Mouse (Mus musculus): ENCODE data around the gene Slit1.

GRCm38 (mm10) chr19:41597170-41597894 is 146.1 kb downstream of the Slit1 start:
- TF ChIP-seq POLR2A (IDR thresholded peaks at IDR 0.05; ENCODE audit: borderline replicate concordance, control insufficient read depth, low read depth, low read length) (no peak), CTCF (IDR thresholded peaks at IDR 0.05; ENCODE audit: control insufficient read depth, insufficient read depth, low read length) (no peak)

All from bone marrow, adult 2 months (tissue).